Mouse (Mus musculus): ENCODE data around the gene Trim65. TPM values are rescaled to one million over a fixed set of nuclear protein-coding genes. Genes with fewer than 3 reads are reported as not detected.
"Not testable (repeated sequence)": the region's sequence is repeated elsewhere in the genome, so short reads cannot be mapped to it uniquely, and the experiment has no call there.

Gene Trim65
- polyA plus RNA-seq, 2 experiments, result 0.83 to 1.4 TPM

DNA sequence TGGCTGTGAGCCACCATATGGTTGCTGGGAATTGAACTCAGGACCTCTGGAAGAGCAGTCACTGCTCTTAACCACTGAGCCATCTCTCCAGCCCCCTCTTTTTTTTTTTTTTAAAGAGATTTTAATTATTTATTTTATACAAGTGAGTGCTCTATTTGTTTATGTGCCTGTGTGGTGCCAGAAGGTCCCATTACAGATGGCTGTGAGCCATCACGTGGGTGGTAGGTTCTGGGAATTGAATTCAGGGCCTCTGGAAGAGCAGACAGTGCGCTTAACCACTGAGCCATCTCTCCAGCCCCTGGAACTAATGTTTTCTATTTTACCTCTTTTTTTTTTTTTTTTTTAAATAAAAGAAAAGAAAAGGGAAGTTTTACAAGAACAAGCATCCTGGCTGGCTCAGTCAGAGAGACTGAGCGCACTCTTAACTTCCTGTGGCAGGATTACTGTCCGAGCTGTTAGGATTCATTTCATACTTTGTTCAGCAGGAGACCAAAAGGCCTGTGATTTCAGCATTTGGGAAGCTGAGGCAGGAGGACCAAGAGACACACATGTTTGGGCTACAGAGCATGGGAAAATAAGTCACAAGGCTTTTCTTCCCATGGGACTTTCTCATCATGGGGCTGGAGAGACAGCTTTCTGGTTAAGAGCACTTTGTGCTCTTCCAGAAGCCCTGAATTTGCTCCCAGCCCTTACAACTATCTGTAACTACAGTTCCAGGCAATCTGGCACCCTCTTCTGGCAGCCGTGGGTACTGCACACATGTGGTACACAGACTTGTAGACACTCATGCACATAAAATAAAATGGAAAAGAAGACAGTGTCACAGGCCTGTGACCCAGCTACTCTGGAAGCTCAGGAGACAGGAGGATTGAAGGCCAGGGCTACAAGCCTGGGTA is 34.5 kb downstream of the Trim65 start:
- H3K27me3 ChIP-seq (ENCODE audit: control insufficient read depth, insufficient read depth, low read length), result no peaks in the 10 kb centered on the region
- peaks cover 13 to 33% of the 10 kb centered on the region in 2 experiments for H3K4me1 ChIP-seq (replicated peaks; ENCODE audit: control insufficient read depth in 2 of 2, insufficient read depth in 2 of 2, low read length in 1 of 2)
- H3K27ac ChIP-seq, result no peak overlapping the region
- H3K9me3 ChIP-seq (ENCODE audit: control insufficient read depth, low read length), result peaks cover 4% of the 10 kb centered on the region
- H3K4me2 ChIP-seq (ENCODE audit: low read depth), result no peak overlapping the region
- no peak overlapping the region for H3K9ac ChIP-seq (replicated peaks)
- H3K36me3 ChIP-seq (replicated peaks; ENCODE audit: control insufficient read depth, insufficient read depth, low read depth), result no peaks in the 10 kb centered on the region
- no peak for ATAC-seq (ENCODE audit: insufficient read depth)
- peak; percentile 77 for TF ChIP-seq CTCF (IDR thresholded peaks at IDR 0.05; ENCODE audit: low read depth)
- no peak for TF ChIP-seq EP300 (IDR thresholded peaks at IDR 0.05; ENCODE audit: low read depth)
- peak in 1 of 3 experiments; percentile 46 for DNase-seq (ENCODE audit: low read depth in 3 of 3, low spot score in 3 of 3)
- WGBS (ENCODE audit: insufficient replicate concordance), result 71% methylated on average over 5 of the region's 5 CpGs
- H3K4me3 ChIP-seq (ENCODE audit: insufficient read depth in 1 of 2, low read depth in 2 of 2, low read length in 2 of 2), result no peak overlapping the region

DNA sequence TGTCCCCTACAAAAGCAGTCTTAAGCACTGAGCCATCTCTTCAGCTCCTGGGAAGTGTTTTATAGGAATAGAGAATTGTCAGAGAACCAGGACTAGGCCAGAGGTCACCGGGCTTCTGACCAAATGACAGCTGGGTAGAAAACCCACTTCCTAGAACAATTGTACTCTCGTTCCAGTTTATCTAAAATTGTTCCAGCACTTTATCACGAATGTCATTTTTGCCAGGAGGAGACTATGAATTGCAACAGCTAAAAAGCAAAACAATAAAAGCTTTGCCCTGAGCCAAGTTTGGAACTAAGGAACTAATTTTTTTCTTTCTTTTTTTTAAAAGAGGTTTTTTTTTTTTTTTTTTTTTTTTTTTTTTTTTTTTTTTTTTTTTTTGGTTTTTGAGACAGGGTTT is 35.4 kb downstream of the Trim65 start:
- H3K27ac ChIP-seq, result no peak overlapping the region
- TF ChIP-seq CTCF (IDR thresholded peaks at IDR 0.05; ENCODE audit: low read depth), result no peak
- TF ChIP-seq EP300 (IDR thresholded peaks at IDR 0.05; ENCODE audit: low read depth), result no peak

DNA sequence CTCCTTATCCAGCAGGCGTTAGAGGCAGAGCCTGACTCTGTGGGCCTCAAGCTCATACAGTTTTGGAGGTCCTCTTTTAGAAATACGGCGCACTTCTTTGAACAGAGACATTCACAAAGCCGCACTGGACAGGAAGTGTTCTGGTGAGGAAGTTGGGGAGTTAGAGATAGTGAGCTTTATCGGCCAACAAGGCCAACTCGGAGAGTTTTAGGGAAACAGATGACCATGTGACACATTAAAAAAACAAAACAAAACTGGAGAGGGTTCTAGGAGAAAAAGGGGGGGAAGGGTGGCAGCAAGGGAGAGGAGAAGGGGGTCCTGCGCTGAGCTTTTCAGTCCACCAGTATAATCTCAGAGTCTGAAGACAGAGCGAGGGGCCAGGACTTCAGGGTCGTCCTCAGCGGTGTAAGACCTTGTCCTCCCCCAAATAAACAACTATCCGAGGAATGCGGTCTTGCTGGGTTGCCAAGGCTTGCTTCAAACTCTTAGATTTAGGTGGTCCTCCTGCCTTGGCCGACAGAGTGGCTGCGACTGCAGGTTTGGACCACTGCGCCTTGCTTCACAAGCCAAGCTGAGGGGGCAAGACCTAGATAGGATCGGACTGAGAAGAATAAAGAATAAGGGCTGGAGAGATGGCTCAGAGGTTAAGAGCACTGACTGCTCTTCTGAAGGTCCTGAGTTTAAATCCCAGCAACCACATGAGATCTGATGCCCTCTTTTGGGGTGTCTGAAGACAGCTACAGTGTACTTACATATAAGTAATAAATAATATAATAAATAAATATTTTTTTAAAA is 37.0 kb downstream of the Trim65 start:
- TF ChIP-seq CTCF (IDR thresholded peaks at IDR 0.05; ENCODE audit: low read depth) (no peak), EP300 (IDR thresholded peaks at IDR 0.05; ENCODE audit: low read depth) (no peak)
- Histone ChIP-seq H3K4me1 (replicated peaks; ENCODE audit: control insufficient read depth in 2 of 2, insufficient read depth in 2 of 2, low read length in 1 of 2) (peaks cover 6 to 17% of the 10 kb centered on the region in 2 experiments), H3K27me3 (ENCODE audit: control insufficient read depth, insufficient read depth, low read length) (no peaks in the 10 kb centered on the region), H3K4me2 (ENCODE audit: low read depth) (peak overlapping the region; percentile 48), H3K4me3 (ENCODE audit: insufficient read depth in 1 of 2, low read depth in 2 of 2, low read length in 2 of 2) (0 out of 4 replicates have a peak overlapping the region, but pooled peaks of 1 of the 2 experiments have one; percentile 14), H3K36me3 (replicated peaks; ENCODE audit: control insufficient read depth, insufficient read depth, low read depth) (no peaks in the 10 kb centered on the region), H3K27ac (peak overlapping the region; percentile 22; the same call in 1 of the 2 replicates), H3K9me3 (ENCODE audit: control insufficient read depth, low read length) (peaks cover 4% of the 10 kb centered on the region), H3K9ac (replicated peaks) (peak overlapping the region; percentile 50)
- ATAC-seq (ENCODE audit: insufficient read depth), result peak; percentile 29; the same call in 1 of the 2 replicates
- no peak for DNase-seq (ENCODE audit: low read depth in 3 of 3, low spot score in 3 of 3)
- WGBS (ENCODE audit: insufficient replicate concordance), result 9% methylated on average over 16 of the region's 16 CpGs

More for the DNA sequence above, 35.4 kb downstream of the Trim65 start:
- H3K27me3 ChIP-seq (ENCODE audit: control insufficient read depth, insufficient read depth, low read length), result no peaks in the 10 kb centered on the region
- H3K9me3 ChIP-seq (ENCODE audit: control insufficient read depth, low read length), result peaks cover 4% of the 10 kb centered on the region
- H3K4me1 ChIP-seq (replicated peaks; ENCODE audit: control insufficient read depth in 2 of 2, insufficient read depth in 2 of 2, low read length in 1 of 2), result peaks cover 13 to 31% of the 10 kb centered on the region in 2 experiments
- no peak overlapping the region for H3K9ac ChIP-seq (replicated peaks)
- WGBS (ENCODE audit: insufficient replicate concordance), result 17% methylated on average over 3 of the region's 3 CpGs
- no peaks in the 10 kb centered on the region for H3K36me3 ChIP-seq (replicated peaks; ENCODE audit: control insufficient read depth, insufficient read depth, low read depth)
- no peak overlapping the region for H3K4me2 ChIP-seq (ENCODE audit: low read depth)
- ATAC-seq (ENCODE audit: insufficient read depth) (no peak), DNase-seq (ENCODE audit: low read depth in 3 of 3, low spot score in 3 of 3) (no peak)
- H3K4me3 ChIP-seq (ENCODE audit: insufficient read depth in 1 of 2, low read depth in 2 of 2, low read length in 2 of 2), result no peak overlapping the region

DNA sequence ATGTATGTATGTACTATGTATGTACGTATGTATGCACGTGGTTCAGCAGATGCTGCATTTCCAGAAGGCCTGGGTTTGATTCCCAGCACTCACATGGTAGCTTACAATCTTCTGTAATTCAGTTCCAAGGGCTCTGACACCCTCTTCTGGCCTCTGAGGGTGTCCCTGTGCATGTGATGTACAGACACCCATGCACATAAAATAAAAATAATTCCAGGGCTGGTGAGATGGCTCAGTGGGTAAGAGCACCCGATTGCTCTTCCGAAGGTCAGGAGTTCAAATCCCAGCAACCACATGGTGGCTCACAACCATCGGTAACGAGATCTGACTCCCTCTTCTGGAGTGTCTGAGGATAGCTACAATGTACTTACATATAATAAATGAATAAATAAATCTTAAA is 38.0 kb downstream of the Trim65 start:
- DNase-seq (ENCODE audit: low read depth in 3 of 3, low spot score in 3 of 3); H3K9me3 ChIP-seq (ENCODE audit: control insufficient read depth, low read length); H3K36me3 ChIP-seq (replicated peaks; ENCODE audit: control insufficient read depth, insufficient read depth, low read depth); H3K27ac ChIP-seq; H3K4me3 ChIP-seq (ENCODE audit: insufficient read depth in 1 of 2, low read depth in 2 of 2, low read length in 2 of 2); H3K27me3 ChIP-seq (ENCODE audit: control insufficient read depth, insufficient read depth, low read length); H3K9ac ChIP-seq (replicated peaks); ATAC-seq (ENCODE audit: insufficient read depth); H3K4me2 ChIP-seq (ENCODE audit: low read depth): not testable (repeated sequence)
- peaks cover 12 to 23% of the 10 kb centered on the region in 2 experiments for H3K4me1 ChIP-seq (replicated peaks; ENCODE audit: control insufficient read depth in 2 of 2, insufficient read depth in 2 of 2, low read length in 1 of 2)
- 70% methylated on average over 6 of the region's 6 CpGs for WGBS (ENCODE audit: insufficient replicate concordance)

DNA sequence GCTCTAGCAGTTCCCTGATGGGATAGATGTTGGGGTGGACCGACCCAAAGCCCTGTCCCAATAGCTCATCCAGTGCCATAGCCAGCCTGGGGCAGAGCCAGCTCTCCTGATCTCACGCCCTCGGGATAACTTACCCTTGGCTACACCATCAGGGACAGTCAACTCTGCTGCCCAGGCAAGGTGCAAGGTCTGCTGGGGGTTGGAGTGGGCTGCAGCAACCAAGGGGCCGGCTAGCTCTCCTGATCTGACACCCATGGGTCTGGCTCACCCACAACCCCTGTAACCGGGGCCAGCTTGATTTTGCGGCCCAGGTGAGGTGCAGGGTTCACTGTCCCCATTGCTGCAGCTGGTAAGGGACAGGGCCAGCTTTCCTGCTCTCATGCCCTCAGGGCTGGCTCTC is 39.3 kb downstream of the Trim65 start:
- WGBS (ENCODE audit: insufficient replicate concordance), result 78% methylated on average over 6 of the region's 6 CpGs
- no peak for ATAC-seq (ENCODE audit: insufficient read depth)
- Histone ChIP-seq H3K9ac (replicated peaks) (no peak overlapping the region), H3K4me3 (ENCODE audit: insufficient read depth in 1 of 2, low read depth in 2 of 2, low read length in 2 of 2) (no peak overlapping the region), H3K36me3 (replicated peaks; ENCODE audit: control insufficient read depth, insufficient read depth, low read depth) (no peaks in the 10 kb centered on the region), H3K27ac (no peak overlapping the region), H3K4me2 (ENCODE audit: low read depth) (no peak overlapping the region), H3K27me3 (ENCODE audit: control insufficient read depth, insufficient read depth, low read length) (no peaks in the 10 kb centered on the region), H3K4me1 (replicated peaks; ENCODE audit: control insufficient read depth in 2 of 2, insufficient read depth in 2 of 2, low read length in 1 of 2) (peaks cover 15 to 27% of the 10 kb centered on the region in 2 experiments), H3K9me3 (ENCODE audit: control insufficient read depth, low read length) (peaks cover under 1% of the 10 kb centered on the region)
- no peak for TF ChIP-seq EP300 (IDR thresholded peaks at IDR 0.05; ENCODE audit: low read depth)
- TF ChIP-seq CTCF (IDR thresholded peaks at IDR 0.05; ENCODE audit: low read depth), result no peak
- no peak for DNase-seq (ENCODE audit: low read depth in 3 of 3, low spot score in 3 of 3)
